ENCODE assay signal across 8 mouse cellular contexts in the genomic region with DNA sequence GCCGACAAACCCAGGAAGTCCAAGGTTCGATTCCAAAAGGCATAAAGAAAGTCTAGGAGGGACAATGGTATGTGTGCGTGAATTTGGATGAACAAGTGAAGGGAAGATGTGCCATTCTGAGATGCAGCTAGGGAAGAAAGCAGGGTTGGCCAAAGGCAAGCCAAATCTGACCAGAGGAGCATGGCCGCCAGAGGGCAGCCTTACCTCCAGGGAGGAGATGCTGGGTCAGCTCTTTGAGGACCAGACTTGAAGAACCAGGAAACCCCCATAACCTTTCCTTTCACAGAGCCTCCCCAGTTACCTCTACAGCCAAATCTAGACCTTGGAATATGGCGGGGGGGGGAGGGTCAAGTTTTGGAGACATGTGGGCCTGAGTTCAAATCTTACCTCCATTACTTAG.
A peak's percentile ranks its signal among the peaks of the same experiment; 100 is the strongest.
DNase-seq lines count a peak whose midpoint lies in the region; ATAC-seq and TF ChIP-seq lines count a peak whose summit lies in the region.

No protein-coding gene starts in this region.

- no peak overlapping the region for H3K4me3 ChIP-seq in forebrain, postnatal 0 days (ENCODE audit: low read depth, low read length)
- H3K4me3 ChIP-seq in forebrain, embryonic 12.5 days (replicated peaks), result no peak overlapping the region
- no peak overlapping the region for H3K4me3 ChIP-seq in neural tube, embryonic 15.5 days (replicated peaks)
- no peak overlapping the region for H3K4me3 ChIP-seq in bone marrow, adult 2 months (replicated peaks; ENCODE audit: control insufficient read depth, low read depth, low read length)
- H3K4me3 ChIP-seq in hindbrain, embryonic 13.5 days, result no peak overlapping the region
- no peak overlapping the region for H3K4me3 ChIP-seq in lung, postnatal 0 days (ENCODE audit: low read depth, low read length)

- 44% methylated on average over 5 of the region's 5 CpGs for WGBS in forebrain, postnatal 0 days
- 49% methylated on average over 5 of the region's 5 CpGs for WGBS in forebrain, embryonic 12.5 days
- 41% methylated on average over 5 of the region's 5 CpGs for WGBS in neural tube, embryonic 15.5 days
- WGBS in bone marrow, adult 2 months, result 46% methylated on average over 5 of the region's 5 CpGs
- 48% methylated on average over 5 of the region's 5 CpGs for WGBS in hindbrain, embryonic 13.5 days
- WGBS in lung, postnatal 0 days, result 42% methylated on average over 5 of the region's 5 CpGs

- H3K27me3 ChIP-seq in forebrain, postnatal 0 days (ENCODE audit: insufficient read depth, low read length), result no peaks in the 10 kb centered on the region; the same call in 1 of the 2 replicates
- peaks cover 19% of the 10 kb centered on the region; the same call in 1 of the 2 replicates for H3K27me3 ChIP-seq in forebrain, embryonic 12.5 days
- H3K27me3 ChIP-seq in neural tube, embryonic 15.5 days (replicated peaks), result no peaks in the 10 kb centered on the region
- peaks cover 31% of the 10 kb centered on the region for H3K27me3 ChIP-seq in hindbrain, embryonic 13.5 days
- no peaks in the 10 kb centered on the region for H3K27me3 ChIP-seq in lung, postnatal 0 days (replicated peaks; ENCODE audit: insufficient read depth, low read length)

- TF ChIP-seq CTCF in forebrain, postnatal 0 days (IDR thresholded peaks at IDR 0.05; ENCODE audit: low read depth), result peak; percentile 67
- peak; percentile 67 for TF ChIP-seq CTCF in bone marrow, adult 2 months (IDR thresholded peaks at IDR 0.05; ENCODE audit: control insufficient read depth, insufficient read depth, low read length)
- peak; percentile 72 for TF ChIP-seq CTCF in lung, postnatal 0 days (IDR thresholded peaks at IDR 0.05)

- peak; percentile 43 for DNase-seq in forebrain, postnatal 0 days
- peak; percentile 67 for DNase-seq in neural tube, embryonic 10.5 days (ENCODE audit: extremely low spot score, low spot score)
- no peak for DNase-seq in lung, postnatal 0 days (ENCODE audit: low spot score)
- peak; percentile 25 for DNase-seq in thymus, postnatal 25 days

- H3K36me3 ChIP-seq in forebrain, postnatal 0 days (ENCODE audit: insufficient read depth), result no peaks in the 10 kb centered on the region
- H3K36me3 ChIP-seq in forebrain, embryonic 12.5 days (replicated peaks), result no peaks in the 10 kb centered on the region
- H3K36me3 ChIP-seq in neural tube, embryonic 15.5 days, result no peaks in the 10 kb centered on the region
- no peaks in the 10 kb centered on the region for H3K36me3 ChIP-seq in hindbrain, embryonic 13.5 days
- H3K36me3 ChIP-seq in lung, postnatal 0 days (ENCODE audit: insufficient read depth, low read length), result no peaks in the 10 kb centered on the region

- no peak overlapping the region for H3K4me2 ChIP-seq in forebrain, postnatal 0 days (ENCODE audit: low read depth)
- H3K4me2 ChIP-seq in forebrain, embryonic 12.5 days, result no peak overlapping the region
- no peak overlapping the region for H3K4me2 ChIP-seq in neural tube, embryonic 15.5 days
- H3K4me2 ChIP-seq in hindbrain, embryonic 13.5 days, result no peak overlapping the region
- no peak overlapping the region for H3K4me2 ChIP-seq in lung, postnatal 0 days (replicated peaks; ENCODE audit: low read depth, low read length)

- no peak for ATAC-seq in forebrain, postnatal 0 days
- no peak for ATAC-seq in forebrain, embryonic 12.5 days (ENCODE audit: low FRiP score)
- no peak for ATAC-seq in neural tube, embryonic 15.5 days (ENCODE audit: low FRiP score)
- ATAC-seq in hindbrain, embryonic 13.5 days (ENCODE audit: low FRiP score), result no peak
- ATAC-seq in lung, postnatal 0 days, result no peak

- no peaks in the 10 kb centered on the region for H3K9me3 ChIP-seq in forebrain, postnatal 0 days (ENCODE audit: low read length)
- H3K9me3 ChIP-seq in forebrain, embryonic 12.5 days, result no peaks in the 10 kb centered on the region
- H3K9me3 ChIP-seq in neural tube, embryonic 15.5 days (replicated peaks), result no peaks in the 10 kb centered on the region
- no peaks in the 10 kb centered on the region for H3K9me3 ChIP-seq in hindbrain, embryonic 13.5 days
- no peaks in the 10 kb centered on the region for H3K9me3 ChIP-seq in lung, postnatal 0 days (ENCODE audit: low read length)

- H3K4me1 ChIP-seq in forebrain, postnatal 0 days (ENCODE audit: insufficient read depth), result no peaks in the 10 kb centered on the region
- no peaks in the 10 kb centered on the region; the same call in 1 of the 2 replicates for H3K4me1 ChIP-seq in forebrain, embryonic 12.5 days
- no peaks in the 10 kb centered on the region for H3K4me1 ChIP-seq in neural tube, embryonic 15.5 days
- H3K4me1 ChIP-seq in bone marrow, adult 2 months (ENCODE audit: control insufficient read depth, insufficient read depth, low read length), result no peaks in the 10 kb centered on the region
- peaks cover 11% of the 10 kb centered on the region for H3K4me1 ChIP-seq in hindbrain, embryonic 13.5 days (replicated peaks)
- H3K4me1 ChIP-seq in lung, postnatal 0 days (ENCODE audit: insufficient read depth, low read depth, low read length), result no peaks in the 10 kb centered on the region

- TF ChIP-seq POLR2A in bone marrow, adult 2 months (IDR thresholded peaks at IDR 0.05; ENCODE audit: borderline replicate concordance, control insufficient read depth, low read depth, low read length), result no peak

- no peak overlapping the region for H3K9ac ChIP-seq in forebrain, postnatal 0 days
- no peak overlapping the region for H3K9ac ChIP-seq in forebrain, embryonic 12.5 days
- H3K9ac ChIP-seq in neural tube, embryonic 15.5 days (replicated peaks), result no peak overlapping the region
- no peak overlapping the region for H3K9ac ChIP-seq in hindbrain, embryonic 13.5 days
- H3K9ac ChIP-seq in lung, postnatal 0 days (replicated peaks; ENCODE audit: low read depth), result no peak overlapping the region

- no peak for TF ChIP-seq EP300 in lung, postnatal 0 days (IDR thresholded peaks at IDR 0.05)

- no peak overlapping the region for H3K27ac ChIP-seq in forebrain, postnatal 0 days (ENCODE audit: low read depth, low read length)
- H3K27ac ChIP-seq in forebrain, embryonic 12.5 days, result no peak overlapping the region
- H3K27ac ChIP-seq in neural tube, embryonic 15.5 days (replicated peaks), result no peak overlapping the region
- no peak overlapping the region for H3K27ac ChIP-seq in bone marrow, adult 2 months (ENCODE audit: control insufficient read depth, insufficient read depth, low read depth, low read length, poor library complexity)
- H3K27ac ChIP-seq in hindbrain, embryonic 13.5 days, result 0 out of 2 replicates have a peak overlapping the region, but pooled peaks have one; percentile 18
- H3K27ac ChIP-seq in lung, postnatal 0 days (ENCODE audit: low read length), result no peak overlapping the region
